Mouse (Mus musculus): ENCODE data around the gene Atp1b2. TPM values are rescaled to one million over a fixed set of nuclear protein-coding genes. Genes with fewer than 3 reads are reported as not detected.
A peak's percentile ranks its signal among the peaks of the same experiment; 100 is the strongest.

The Atp1b2 gene
- polyA plus RNA-seq, 1 experiment = not detected

DNA sequence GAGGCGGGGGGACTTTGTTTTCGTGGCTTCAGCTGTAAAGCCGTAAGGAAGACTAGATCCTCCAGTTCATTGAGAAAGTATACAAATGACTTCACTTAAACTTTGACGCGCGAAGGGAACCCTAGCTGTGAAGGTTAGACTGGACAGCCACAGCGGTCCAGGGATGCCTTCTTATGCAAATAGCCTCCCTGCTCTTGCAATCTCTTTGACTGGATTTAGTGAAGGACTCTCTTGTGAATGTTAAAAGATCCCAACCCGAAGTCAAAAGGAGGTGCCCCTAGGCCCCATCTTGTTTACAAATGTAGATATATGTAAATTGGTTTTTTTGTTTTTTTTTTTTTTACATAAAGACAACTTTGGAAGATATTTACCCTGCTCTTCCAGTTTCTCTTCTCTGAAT lies 23.9 kb downstream of the Atp1b2 start:
- TF ChIP-seq CTCF (IDR thresholded peaks at IDR 0.05; ENCODE audit: low read depth, low read length) = no peak
- no peak for TF ChIP-seq POLR2A (IDR thresholded peaks at IDR 0.05; ENCODE audit: borderline replicate concordance, low read depth, low read length)
- Histone ChIP-seq H3K4me1 (ENCODE audit: control insufficient read depth, insufficient read depth, low read length) (peaks cover 48% of the 10 kb centered on the region), H3K4me3 (ENCODE audit: insufficient read depth, low read length) (peak overlapping the region; percentile 99), H3K27ac (ENCODE audit: insufficient read depth, low read depth, low read length) (peak overlapping the region; percentile 45)

GRCm38 (mm10) chr11:69581147-69581688 lies 24.5 kb downstream of the Atp1b2 start:
- Histone ChIP-seq H3K27ac (ENCODE audit: insufficient read depth, low read depth, low read length) (peak overlapping the region; percentile 96), H3K4me3 (ENCODE audit: insufficient read depth, low read length) (peak overlapping the region; percentile 99), H3K4me1 (ENCODE audit: control insufficient read depth, insufficient read depth, low read length) (peaks cover 42% of the 10 kb centered on the region)
- TF ChIP-seq POLR2A (IDR thresholded peaks at IDR 0.05; ENCODE audit: borderline replicate concordance, low read depth, low read length) (peak; percentile 63; the same call in 1 of the 2 replicates), CTCF (IDR thresholded peaks at IDR 0.05; ENCODE audit: low read depth, low read length) (no peak)

DNA sequence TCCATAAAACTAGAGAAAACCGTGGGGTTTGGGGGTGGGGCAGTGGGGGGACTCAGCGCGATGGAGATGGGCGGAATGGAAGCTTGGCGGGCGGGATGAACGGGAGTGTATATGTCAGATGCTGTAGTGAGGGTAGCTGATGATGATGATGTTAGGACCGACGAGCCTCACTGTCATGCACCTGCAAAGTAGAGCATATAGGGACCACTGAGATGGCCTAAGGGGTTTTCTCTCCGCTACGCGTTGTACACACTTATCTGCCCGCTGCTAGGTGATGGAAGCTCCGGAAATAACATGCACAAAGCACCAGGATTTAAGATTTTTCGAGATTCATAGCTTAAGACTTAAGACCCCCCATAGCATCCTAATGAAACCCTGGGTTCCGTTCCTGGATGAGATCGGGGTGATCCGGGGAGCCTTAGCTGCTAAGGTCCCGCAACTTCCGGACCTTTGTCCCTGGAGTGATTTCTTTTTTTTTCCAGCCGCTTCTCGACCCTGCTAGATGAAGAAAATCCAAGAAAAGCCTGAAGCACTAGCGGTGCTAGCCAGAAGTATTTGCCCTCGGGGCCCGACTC lies 25.1 kb downstream of the Atp1b2 start:
- Histone ChIP-seq H3K4me3 (ENCODE audit: insufficient read depth, low read length) (peak overlapping the region; percentile 99), H3K27ac (ENCODE audit: insufficient read depth, low read depth, low read length) (peak overlapping the region; percentile 96), H3K4me1 (ENCODE audit: control insufficient read depth, insufficient read depth, low read length) (peaks cover 38% of the 10 kb centered on the region)
- TF ChIP-seq POLR2A (IDR thresholded peaks at IDR 0.05; ENCODE audit: borderline replicate concordance, low read depth, low read length) = no peak
- TF ChIP-seq CTCF (IDR thresholded peaks at IDR 0.05; ENCODE audit: low read depth, low read length) = no peak

GRCm38 (mm10) chr11:69580091-69580514 lies 25.6 kb downstream of the Atp1b2 start, which contains the start of the genes Wrap53 and Trp53:
Gene Wrap53, minus strand, starts transcription at chr11:69580255.
Gene Trp53, plus strand, starts transcription at chr11:69580359.
- H3K27ac ChIP-seq (ENCODE audit: insufficient read depth, low read depth, low read length) = peak within 1 kb of the TSS; percentile 96
- H3K4me3 ChIP-seq (ENCODE audit: insufficient read depth, low read length) = peak within 1 kb of the TSS; percentile 99
- peaks cover 32% of the 10 kb centered on the region for H3K4me1 ChIP-seq (ENCODE audit: control insufficient read depth, insufficient read depth, low read length)
- TF ChIP-seq POLR2A (IDR thresholded peaks at IDR 0.05; ENCODE audit: borderline replicate concordance, low read depth, low read length) = peak; percentile 78; the same call in 1 of the 2 replicates
- no peak for TF ChIP-seq CTCF (IDR thresholded peaks at IDR 0.05; ENCODE audit: low read depth, low read length)

DNA sequence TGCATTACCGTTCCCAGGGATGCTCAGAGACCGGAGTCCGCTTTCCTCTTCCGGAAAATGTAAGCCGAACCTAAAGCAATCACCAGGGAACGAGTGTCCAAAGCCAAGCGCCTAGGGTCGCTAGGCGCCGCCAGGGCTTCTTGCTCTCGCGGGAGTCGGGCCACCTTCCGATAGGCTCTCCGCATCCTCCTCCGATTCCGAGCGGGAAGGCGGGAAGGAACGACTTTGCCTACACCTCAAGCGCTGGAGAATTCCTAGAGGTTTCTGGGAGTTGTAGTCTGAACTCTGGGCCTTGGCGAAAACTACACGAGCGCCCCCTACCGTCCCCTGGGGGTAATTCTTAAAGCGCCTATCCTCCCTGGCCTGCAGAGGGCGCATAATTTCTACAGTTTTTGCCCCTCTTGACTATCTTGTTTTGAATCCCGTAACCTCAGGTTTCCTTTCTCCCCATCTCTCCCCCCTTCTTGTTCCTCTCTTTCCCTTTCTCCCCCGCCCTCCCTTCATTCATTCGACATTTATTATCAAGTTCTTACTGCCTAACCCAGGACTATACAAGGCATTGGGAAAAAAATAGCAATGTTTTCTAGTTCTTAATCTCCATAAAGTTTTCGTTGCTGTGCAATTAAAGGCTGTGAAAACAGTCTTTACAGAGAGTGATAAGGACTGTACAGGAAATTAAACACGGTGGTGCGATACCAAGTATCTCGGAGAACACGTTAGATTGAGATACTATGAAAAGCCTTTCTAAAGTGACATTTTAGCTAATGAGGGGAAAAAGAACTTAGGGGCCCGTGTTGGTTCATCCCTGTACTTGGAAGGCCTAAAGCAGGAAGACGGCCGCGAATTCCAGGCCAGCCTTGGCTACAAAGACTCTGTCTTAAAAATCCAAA lies 26.4 kb downstream of the Atp1b2 start:
- peaks cover 25% of the 10 kb centered on the region for H3K4me1 ChIP-seq (ENCODE audit: control insufficient read depth, insufficient read depth, low read length)
- H3K27ac ChIP-seq (ENCODE audit: insufficient read depth, low read depth, low read length) = peak overlapping the region; percentile 52
- peak overlapping the region; percentile 99 for H3K4me3 ChIP-seq (ENCODE audit: insufficient read depth, low read length)
- TF ChIP-seq POLR2A (IDR thresholded peaks at IDR 0.05; ENCODE audit: borderline replicate concordance, low read depth, low read length) (no peak), CTCF (IDR thresholded peaks at IDR 0.05; ENCODE audit: low read depth, low read length) (peak; percentile 99)

DNA sequence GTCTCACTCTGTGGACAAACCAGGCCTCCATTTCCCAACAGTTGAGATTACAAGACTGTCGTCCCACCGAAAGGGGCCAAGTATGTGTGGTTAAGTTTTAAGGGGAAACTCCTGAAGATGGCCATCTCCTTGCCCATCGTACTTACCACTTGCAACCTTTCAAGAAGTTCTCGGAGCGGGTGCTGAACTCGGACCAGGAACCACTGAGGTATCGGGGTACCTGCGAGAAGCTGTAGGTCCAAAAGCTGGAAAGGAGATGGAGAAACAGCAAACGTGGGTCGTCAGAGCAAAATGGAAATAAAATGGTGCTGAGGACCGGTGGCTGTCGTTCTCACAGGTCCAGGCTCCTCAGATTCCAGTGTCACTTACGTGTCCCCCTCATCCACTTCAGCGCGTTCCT lies 27.4 kb downstream of the Atp1b2 start:
- no peak overlapping the region for H3K27ac ChIP-seq (ENCODE audit: insufficient read depth, low read depth, low read length)
- no peak for TF ChIP-seq CTCF (IDR thresholded peaks at IDR 0.05; ENCODE audit: low read depth, low read length)
- TF ChIP-seq POLR2A (IDR thresholded peaks at IDR 0.05; ENCODE audit: borderline replicate concordance, low read depth, low read length) = no peak
- peak overlapping the region; percentile 72 for H3K4me3 ChIP-seq (ENCODE audit: insufficient read depth, low read length)
- H3K4me1 ChIP-seq (ENCODE audit: control insufficient read depth, insufficient read depth, low read length) = peaks cover 19% of the 10 kb centered on the region

- no peak overlapping the region for H3K4me3 ChIP-seq (ENCODE audit: insufficient read depth, low read length)
- TF ChIP-seq POLR2A (IDR thresholded peaks at IDR 0.05; ENCODE audit: borderline replicate concordance, low read depth, low read length) (no peak), CTCF (IDR thresholded peaks at IDR 0.05; ENCODE audit: low read depth, low read length) (no peak)
- H3K4me1 ChIP-seq (ENCODE audit: control insufficient read depth, insufficient read depth, low read length) = peaks cover 9% of the 10 kb centered on the region
- no peak overlapping the region for H3K27ac ChIP-seq (ENCODE audit: insufficient read depth, low read depth, low read length)
Measured at GRCm38 (mm10) chr11:69576307-69576706, 29.4 kb downstream of the Atp1b2 start.

- no peak overlapping the region for H3K4me3 ChIP-seq (ENCODE audit: insufficient read depth, low read length)
- H3K27ac ChIP-seq (ENCODE audit: insufficient read depth, low read depth, low read length) = no peak overlapping the region
- peaks cover 9% of the 10 kb centered on the region for H3K4me1 ChIP-seq (ENCODE audit: control insufficient read depth, insufficient read depth, low read length)
- TF ChIP-seq CTCF (IDR thresholded peaks at IDR 0.05; ENCODE audit: low read depth, low read length) = no peak
- no peak for TF ChIP-seq POLR2A (IDR thresholded peaks at IDR 0.05; ENCODE audit: borderline replicate concordance, low read depth, low read length)
Measured at GRCm38 (mm10) chr11:69575220-69575619, 30.5 kb downstream of the Atp1b2 start.

GRCm38 (mm10) chr11:69565131-69565530 lies 40.6 kb downstream of the Atp1b2 start:
- H3K27ac ChIP-seq (ENCODE audit: insufficient read depth, low read depth, low read length) = no peak overlapping the region
- H3K4me1 ChIP-seq (ENCODE audit: control insufficient read depth, insufficient read depth, low read length) = no peaks in the 10 kb centered on the region
- no peak for TF ChIP-seq POLR2A (IDR thresholded peaks at IDR 0.05; ENCODE audit: borderline replicate concordance, low read depth, low read length)
- no peak for TF ChIP-seq CTCF (IDR thresholded peaks at IDR 0.05; ENCODE audit: low read depth, low read length)
- H3K4me3 ChIP-seq (ENCODE audit: insufficient read depth, low read length) = no peak overlapping the region

Data from bone marrow macrophage, adult 2 months (primary cell).